Mouse (Mus musculus): ENCODE results near the gene Epb41l5. TPM values are rescaled to one million over a fixed set of nuclear protein-coding genes. Genes with fewer than 3 reads are reported as not detected.

Gene Epb41l5
- polyA plus RNA-seq, 1 experiment from 2014 or later, result 15.3 TPM

DNA sequence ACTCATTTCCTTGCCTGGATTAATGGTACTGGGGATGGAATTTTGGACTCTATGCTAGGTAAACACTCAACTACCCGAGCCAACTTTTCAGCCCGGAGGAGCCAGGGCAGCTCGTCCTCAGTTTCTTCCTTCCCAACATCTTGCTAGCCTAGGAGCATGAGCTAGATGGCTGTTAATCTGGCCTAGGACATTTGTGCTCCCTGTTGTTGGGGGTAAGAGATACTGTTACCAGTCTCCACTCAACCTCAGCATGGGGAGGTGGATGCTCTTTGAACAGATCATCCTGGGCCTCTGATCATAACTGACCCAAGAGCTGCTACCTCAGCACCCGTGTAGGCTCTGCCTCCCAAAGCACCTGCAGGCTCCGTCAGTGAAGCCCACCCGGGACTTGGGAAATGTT, 105.5 kb downstream of the Epb41l5 start:
- no peak overlapping the region for H3K27ac ChIP-seq (replicated peaks in 1 of 2; ENCODE audit: control insufficient read depth in 1 of 2, insufficient read depth in 1 of 2, low read depth in 2 of 2, low read length in 2 of 2)
- ATAC-seq (ENCODE audit: insufficient number of reproducible peaks, insufficient read depth, low FRiP score, low read depth), result no peak
- H3K9ac ChIP-seq (ENCODE audit: low read length), result no peak overlapping the region
- H3K27me3 ChIP-seq (ENCODE audit: control insufficient read depth, insufficient read depth, low read length), result no peaks in the 10 kb centered on the region
- peaks cover 9 to 29% of the 10 kb centered on the region in 2 experiments for H3K4me1 ChIP-seq (ENCODE audit: control insufficient read depth in 2 of 2, insufficient read depth in 2 of 2, low read length in 2 of 2)
- WGBS, result 81% methylated on average over 6 of the region's 6 CpGs
- no peaks in the 10 kb centered on the region for H3K9me3 ChIP-seq (ENCODE audit: control insufficient read depth, low read length)
- H3K36me3 ChIP-seq (ENCODE audit: control insufficient read depth, insufficient read depth, low read length), result peaks cover 8% of the 10 kb centered on the region; the same call in 1 of the 2 replicates
- H3K4me2 ChIP-seq (ENCODE audit: low read length), result no peak overlapping the region
- no peak overlapping the region for H3K4me3 ChIP-seq (ENCODE audit: control insufficient read depth in 1 of 2, insufficient read depth in 1 of 2, low read depth in 1 of 2, low read length in 2 of 2)

DNA sequence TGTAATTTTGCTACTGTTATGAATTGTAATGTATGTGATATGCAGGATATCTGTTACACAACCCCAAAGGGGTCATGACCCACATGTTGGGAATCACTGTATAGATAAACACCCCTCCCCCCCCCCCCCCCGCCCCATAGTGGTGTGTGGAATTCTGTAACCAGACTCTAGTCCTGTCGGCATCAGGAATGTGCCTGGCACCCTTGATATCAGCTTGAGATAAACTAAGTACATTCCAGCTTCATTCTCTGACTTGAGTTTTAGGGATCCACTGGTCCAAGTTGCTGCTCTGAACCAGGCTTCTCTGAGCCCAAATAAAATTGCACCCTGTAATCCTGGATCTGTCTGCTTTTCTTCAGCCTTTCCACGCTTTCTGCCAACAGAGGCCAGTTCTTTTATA, 107.2 kb downstream of the Epb41l5 start:
- no peak overlapping the region for H3K27ac ChIP-seq (replicated peaks in 1 of 2; ENCODE audit: control insufficient read depth in 1 of 2, insufficient read depth in 1 of 2, low read depth in 2 of 2, low read length in 2 of 2)
- H3K4me2 ChIP-seq (ENCODE audit: low read length), result no peak overlapping the region
- no peaks in the 10 kb centered on the region for H3K27me3 ChIP-seq (ENCODE audit: control insufficient read depth, insufficient read depth, low read length)
- H3K4me1 ChIP-seq (ENCODE audit: control insufficient read depth in 2 of 2, insufficient read depth in 2 of 2, low read length in 2 of 2), result peaks cover 10 to 29% of the 10 kb centered on the region in 2 experiments
- no peak for ATAC-seq (ENCODE audit: insufficient number of reproducible peaks, insufficient read depth, low FRiP score, low read depth)
- no peaks in the 10 kb centered on the region for H3K9me3 ChIP-seq (ENCODE audit: control insufficient read depth, low read length)
- no peaks in the 10 kb centered on the region for H3K36me3 ChIP-seq (ENCODE audit: control insufficient read depth, insufficient read depth, low read length)
- WGBS, result 19% methylated on average over 3 of the region's 3 CpGs
- H3K9ac ChIP-seq (ENCODE audit: low read length), result no peak overlapping the region
- H3K4me3 ChIP-seq (ENCODE audit: control insufficient read depth in 1 of 2, insufficient read depth in 1 of 2, low read depth in 1 of 2, low read length in 2 of 2), result no peak overlapping the region

DNA sequence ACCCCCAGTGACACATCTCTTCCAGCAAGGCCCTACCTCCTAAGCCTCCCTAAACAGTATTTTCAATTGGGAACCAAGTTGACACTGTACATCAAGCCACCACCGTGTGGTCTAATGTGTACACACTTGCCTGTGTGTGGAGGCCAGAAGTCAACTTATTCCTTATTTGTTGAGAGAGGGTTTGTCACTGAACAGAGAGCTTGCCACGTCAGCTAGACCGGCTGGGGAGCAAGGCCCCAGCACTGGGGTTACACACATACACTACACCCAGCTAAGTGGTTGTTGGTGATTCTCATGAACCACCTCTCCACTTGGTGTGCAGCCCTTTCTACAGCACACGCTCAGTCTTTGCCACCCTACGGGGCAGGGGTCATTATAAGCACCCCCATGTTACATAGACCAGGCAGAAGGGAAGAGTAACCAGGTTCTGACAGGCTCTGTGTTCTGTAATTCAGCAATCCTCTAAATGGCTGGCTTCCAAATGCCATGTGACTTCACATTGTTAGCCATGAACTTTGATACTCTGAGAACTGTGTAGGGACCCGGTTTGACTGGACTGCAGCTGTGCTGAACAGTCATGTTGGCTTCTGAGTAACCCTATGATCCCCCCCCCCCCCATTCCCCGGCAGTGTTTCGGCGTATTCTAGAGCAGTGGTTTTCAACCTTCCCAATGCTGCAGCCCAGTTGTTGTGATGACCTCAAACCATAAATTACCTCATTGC, 107.8 kb downstream of the Epb41l5 start:
- 0 out of 4 replicates have a peak overlapping the region, but pooled peaks of 1 of the 2 experiments have one; percentile 35 for H3K27ac ChIP-seq (replicated peaks in 1 of 2; ENCODE audit: control insufficient read depth in 1 of 2, insufficient read depth in 1 of 2, low read depth in 2 of 2, low read length in 2 of 2)
- 0 out of 2 replicates have a peak, but pooled peaks have one; percentile 38 for ATAC-seq (ENCODE audit: insufficient number of reproducible peaks, insufficient read depth, low FRiP score, low read depth)
- H3K4me2 ChIP-seq (ENCODE audit: low read length), result no peak overlapping the region
- H3K27me3 ChIP-seq (ENCODE audit: control insufficient read depth, insufficient read depth, low read length), result no peaks in the 10 kb centered on the region
- H3K4me3 ChIP-seq (ENCODE audit: control insufficient read depth in 1 of 2, insufficient read depth in 1 of 2, low read depth in 1 of 2, low read length in 2 of 2), result no peak overlapping the region
- no peaks in the 10 kb centered on the region for H3K36me3 ChIP-seq (ENCODE audit: control insufficient read depth, insufficient read depth, low read length)
- no peaks in the 10 kb centered on the region for H3K9me3 ChIP-seq (ENCODE audit: control insufficient read depth, low read length)
- WGBS, result 59% methylated on average over 9 of the region's 9 CpGs
- H3K9ac ChIP-seq (ENCODE audit: low read length), result no peak overlapping the region
- peaks cover 10 to 29% of the 10 kb centered on the region in 2 experiments for H3K4me1 ChIP-seq (ENCODE audit: control insufficient read depth in 2 of 2, insufficient read depth in 2 of 2, low read length in 2 of 2)

DNA sequence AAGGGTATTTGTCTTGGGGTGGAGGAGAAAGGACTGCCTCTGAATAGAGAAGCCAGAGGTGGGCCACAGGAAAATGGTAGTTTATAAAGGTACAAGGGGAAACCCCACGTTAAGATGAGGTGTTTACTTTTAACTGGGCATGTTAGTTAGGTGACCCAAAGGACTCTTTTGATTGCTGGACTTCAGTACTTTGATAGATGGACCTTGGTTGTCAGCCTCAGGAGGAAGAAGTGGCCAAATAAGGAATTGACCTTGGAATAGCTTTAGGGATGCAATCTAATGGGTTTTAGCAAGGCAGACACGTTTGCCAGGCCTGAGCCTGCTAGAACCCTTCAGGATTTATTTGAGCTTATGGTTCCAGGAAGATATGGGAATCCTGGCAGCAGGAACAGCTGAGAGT, 109.5 kb downstream of the Epb41l5 start:
- peaks cover 10 to 21% of the 10 kb centered on the region in 2 experiments for H3K4me1 ChIP-seq (ENCODE audit: control insufficient read depth in 2 of 2, insufficient read depth in 2 of 2, low read length in 2 of 2)
- no peaks in the 10 kb centered on the region for H3K36me3 ChIP-seq (ENCODE audit: control insufficient read depth, insufficient read depth, low read length)
- no peaks in the 10 kb centered on the region for H3K27me3 ChIP-seq (ENCODE audit: control insufficient read depth, insufficient read depth, low read length)
- H3K4me3 ChIP-seq (ENCODE audit: control insufficient read depth in 1 of 2, insufficient read depth in 1 of 2, low read depth in 1 of 2, low read length in 2 of 2), result no peak overlapping the region
- no peaks in the 10 kb centered on the region for H3K9me3 ChIP-seq (ENCODE audit: control insufficient read depth, low read length)
- H3K4me2 ChIP-seq (ENCODE audit: low read length), result no peak overlapping the region
- no peak for ATAC-seq (ENCODE audit: insufficient number of reproducible peaks, insufficient read depth, low FRiP score, low read depth)
- WGBS, result 53% methylated on average over 2 of the region's 2 CpGs
- no peak overlapping the region for H3K27ac ChIP-seq (replicated peaks in 1 of 2; ENCODE audit: control insufficient read depth in 1 of 2, insufficient read depth in 1 of 2, low read depth in 2 of 2, low read length in 2 of 2)
- H3K9ac ChIP-seq (ENCODE audit: low read length), result no peak overlapping the region

DNA sequence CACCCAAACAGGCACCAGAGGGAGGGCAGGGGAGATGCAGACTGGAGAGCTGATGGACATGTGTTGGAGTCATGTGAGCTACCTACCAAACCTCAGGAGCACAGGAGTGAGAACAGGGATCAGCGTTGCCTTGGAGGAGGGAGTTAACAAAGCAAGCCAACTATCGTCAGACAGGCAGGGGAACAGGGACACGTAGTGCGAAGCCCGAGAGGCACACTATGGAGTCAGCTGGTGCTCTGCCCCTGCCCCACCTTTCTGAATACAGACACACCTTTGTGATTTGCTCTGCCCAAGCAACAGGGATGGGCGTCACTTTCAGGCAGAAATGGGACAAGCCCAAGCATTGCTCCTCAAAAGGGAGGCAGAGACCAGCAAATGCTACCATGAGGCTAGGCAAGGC, 111.1 kb downstream of the Epb41l5 start:
- no peak for ATAC-seq (ENCODE audit: insufficient number of reproducible peaks, insufficient read depth, low FRiP score, low read depth)
- Histone ChIP-seq H3K4me2 (ENCODE audit: low read length) (no peak overlapping the region), H3K36me3 (ENCODE audit: control insufficient read depth, insufficient read depth, low read length) (no peaks in the 10 kb centered on the region), H3K27ac (replicated peaks in 1 of 2; ENCODE audit: control insufficient read depth in 1 of 2, insufficient read depth in 1 of 2, low read depth in 2 of 2, low read length in 2 of 2) (no peak overlapping the region), H3K4me3 (ENCODE audit: control insufficient read depth in 1 of 2, insufficient read depth in 1 of 2, low read depth in 1 of 2, low read length in 2 of 2) (no peak overlapping the region), H3K9me3 (ENCODE audit: control insufficient read depth, low read length) (no peaks in the 10 kb centered on the region), H3K9ac (ENCODE audit: low read length) (no peak overlapping the region), H3K27me3 (ENCODE audit: control insufficient read depth, insufficient read depth, low read length) (no peaks in the 10 kb centered on the region), H3K4me1 (ENCODE audit: control insufficient read depth in 2 of 2, insufficient read depth in 2 of 2, low read length in 2 of 2) (peaks cover 10 to 21% of the 10 kb centered on the region in 2 experiments)
- 79% methylated on average over 6 of the region's 6 CpGs for WGBS

DNA sequence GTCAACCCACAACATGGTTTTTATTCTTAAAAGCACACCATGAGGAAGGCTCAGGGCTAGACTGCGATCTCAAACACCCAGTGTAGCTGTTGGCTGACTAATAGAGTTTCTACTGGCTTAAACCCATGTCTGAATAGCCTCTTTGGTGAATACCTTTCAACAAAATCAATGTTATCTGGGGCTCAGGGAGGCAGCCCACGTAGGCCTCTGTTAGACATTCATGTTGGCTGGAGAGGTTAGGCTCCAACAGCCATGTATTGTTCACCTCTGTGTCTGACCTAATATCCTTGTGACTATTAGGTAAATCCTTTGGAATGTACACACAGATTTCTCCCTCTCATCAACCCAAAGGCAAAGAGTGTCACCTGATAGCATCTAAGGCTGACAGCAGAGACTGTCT, 112.7 kb downstream of the Epb41l5 start:
- no peak overlapping the region for H3K9ac ChIP-seq (ENCODE audit: low read length)
- peaks cover 8 to 12% of the 10 kb centered on the region in 2 experiments for H3K4me1 ChIP-seq (ENCODE audit: control insufficient read depth in 2 of 2, insufficient read depth in 2 of 2, low read length in 2 of 2)
- no peaks in the 10 kb centered on the region for H3K9me3 ChIP-seq (ENCODE audit: control insufficient read depth, low read length)
- H3K27ac ChIP-seq (replicated peaks in 1 of 2; ENCODE audit: control insufficient read depth in 1 of 2, insufficient read depth in 1 of 2, low read depth in 2 of 2, low read length in 2 of 2), result peak overlapping the region; percentile 59 to 73
- no peak overlapping the region for H3K4me3 ChIP-seq (ENCODE audit: control insufficient read depth in 1 of 2, insufficient read depth in 1 of 2, low read depth in 1 of 2, low read length in 2 of 2)
- ATAC-seq (ENCODE audit: insufficient number of reproducible peaks, insufficient read depth, low FRiP score, low read depth), result peak; percentile 35; the same call in 1 of the 2 replicates
- H3K27me3 ChIP-seq (ENCODE audit: control insufficient read depth, insufficient read depth, low read length), result no peaks in the 10 kb centered on the region
- 14% methylated on average over 2 of the region's 2 CpGs for WGBS
- H3K4me2 ChIP-seq (ENCODE audit: low read length), result peak overlapping the region; percentile 25; the same call in 1 of the 2 replicates
- no peaks in the 10 kb centered on the region for H3K36me3 ChIP-seq (ENCODE audit: control insufficient read depth, insufficient read depth, low read length)

DNA sequence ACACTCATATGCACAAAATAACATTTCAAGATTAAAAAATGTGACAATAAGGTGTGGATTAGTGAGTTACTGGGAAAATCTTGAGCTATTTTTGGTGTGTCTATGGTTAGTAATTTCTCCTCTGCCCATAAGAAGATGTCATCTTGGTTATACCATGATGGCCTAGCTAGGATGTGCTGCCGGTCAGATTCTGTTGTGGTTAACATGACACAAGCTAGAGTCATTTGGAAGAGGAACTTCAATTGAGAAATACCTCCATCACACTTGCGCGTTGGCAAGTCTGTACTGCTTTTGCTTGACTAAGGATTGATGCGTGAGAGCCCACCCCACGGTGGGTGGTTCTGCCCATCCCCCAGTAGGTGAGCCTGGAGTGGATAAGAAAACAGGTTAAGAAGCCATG, 114.5 kb downstream of the Epb41l5 start:
- Histone ChIP-seq H3K27me3 (ENCODE audit: control insufficient read depth, insufficient read depth, low read length) (no peaks in the 10 kb centered on the region), H3K9me3 (ENCODE audit: control insufficient read depth, low read length) (no peaks in the 10 kb centered on the region), H3K4me3 (ENCODE audit: control insufficient read depth in 1 of 2, insufficient read depth in 1 of 2, low read depth in 1 of 2, low read length in 2 of 2) (no peak overlapping the region), H3K9ac (ENCODE audit: low read length) (no peak overlapping the region), H3K4me2 (ENCODE audit: low read length) (no peak overlapping the region), H3K36me3 (ENCODE audit: control insufficient read depth, insufficient read depth, low read length) (no peaks in the 10 kb centered on the region; the same call in 1 of the 2 replicates), H3K27ac (replicated peaks in 1 of 2; ENCODE audit: control insufficient read depth in 1 of 2, insufficient read depth in 1 of 2, low read depth in 2 of 2, low read length in 2 of 2) (no peak overlapping the region), H3K4me1 (ENCODE audit: control insufficient read depth in 2 of 2, insufficient read depth in 2 of 2, low read length in 2 of 2) (peaks cover 8 to 9% of the 10 kb centered on the region in 2 experiments; a peak in 3 of 4 replicates)
- 94% methylated on average over 5 of the region's 5 CpGs for WGBS
- ATAC-seq (ENCODE audit: insufficient number of reproducible peaks, insufficient read depth, low FRiP score, low read depth), result no peak

Data from heart, embryonic 14.5 days (tissue).